16 mouse cellular contexts compared by ENCODE assay signal in the genomic region with DNA sequence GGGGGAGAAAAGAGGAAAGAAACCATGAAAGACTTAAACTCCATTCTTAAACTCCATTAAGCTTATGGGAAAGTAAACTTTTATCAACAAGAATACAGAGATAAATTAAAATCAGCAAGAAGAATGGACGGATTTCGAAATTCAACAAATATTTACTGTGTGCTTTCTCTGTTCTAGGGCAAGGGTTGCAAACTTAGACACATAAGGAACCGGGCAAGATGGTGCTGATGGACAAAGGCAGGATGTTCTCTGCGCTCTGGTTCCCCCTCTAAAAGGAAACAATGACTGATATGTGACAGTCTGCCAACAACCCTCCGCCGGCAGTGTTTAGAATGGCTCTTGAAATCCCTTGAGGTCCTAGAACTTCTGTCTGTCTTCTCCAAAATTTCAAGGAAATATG.
"Had no signal": no experiment of that assay in that cellular context is flagged by ENCODE, and none has a peak within 500 bp of the region (broad histone marks: within the 10 kb centered on the region; RNA-seq: fewer than 3 reads in every experiment).

No protein-coding gene starts in this region.

- H3K27ac ChIP-seq: kidney, postnatal 0 days; limb, embryonic 12.5 days; liver, embryonic 15.5 days; midbrain, embryonic 10.5 days; midbrain, embryonic 15.5 days; neural tube, embryonic 13.5 days had no signal

- H3K4me3 ChIP-seq: limb, embryonic 12.5 days; liver, embryonic 15.5 days; midbrain, embryonic 10.5 days; midbrain, embryonic 15.5 days; neural tube, embryonic 13.5 days had no signal

- H3K27me3 ChIP-seq: limb, embryonic 12.5 days; liver, embryonic 15.5 days; midbrain, embryonic 15.5 days; neural tube, embryonic 13.5 days had no signal

- H3K9me3 ChIP-seq: liver, embryonic 15.5 days; midbrain, embryonic 10.5 days; midbrain, embryonic 15.5 days; neural tube, embryonic 13.5 days had no signal

- DNase-seq: kidney, adult 11 months; kidney, adult 9 months; kidney, postnatal 36 days; layer of hippocampus, adult 9-11 months; retina, postnatal 1 day; right cerebral cortex, postnatal 4 days; spleen, adult 18-20 months; thymus, adult 2 months; thymus, postnatal 36 days had no signal

- H3K9ac ChIP-seq: limb, embryonic 12.5 days; liver, embryonic 15.5 days; midbrain, embryonic 15.5 days; neural tube, embryonic 13.5 days had no signal

- ATAC-seq: midbrain, embryonic 15.5 days had no signal

- H3K36me3 ChIP-seq: limb, embryonic 12.5 days; liver, embryonic 15.5 days; midbrain, embryonic 10.5 days; midbrain, embryonic 15.5 days; neural tube, embryonic 13.5 days had no signal

- H3K4me1 ChIP-seq: limb, embryonic 12.5 days; liver, embryonic 15.5 days; midbrain, embryonic 15.5 days; neural tube, embryonic 13.5 days had no signal

- H3K4me2 ChIP-seq: limb, embryonic 12.5 days; liver, embryonic 11.5 days; liver, embryonic 15.5 days; midbrain, embryonic 15.5 days; neural tube, embryonic 13.5 days had no signal
